Mouse (Mus musculus) MEL (cell line): ENCODE data around the gene Pgpep1. TPM values are rescaled to one million over a fixed set of nuclear protein-coding genes. Genes with fewer than 3 reads are reported as not detected.

Source experiments
- DNase-seq: peaks from one replicate; pipeline ENCODE4 v3.0.0; 2011; ENCODE audit warnings: low read depth, low spot score
- H3K27ac ChIP-seq: 2 replicates; pipeline ENCODE4 v1.5.1; 2012; ENCODE audit warnings: low read depth, mild to moderate bottlenecking, control low read depth, low read length, moderate library complexity; ENCODE audit not compliant: control insufficient read depth
- H3K27me3 ChIP-seq, 2 experiments: fragments of 150-350 bp in 1 of 2; sonication (generic) in 1 of 2; 2 replicates each; pipeline ENCODE4 v1.6.1; 2012; ENCODE audit warnings: low read length in 2 of 2, mild to moderate bottlenecking in 2 of 2, improper control_type of control experiment in 1 of 2, moderate library complexity in 1 of 2; ENCODE audit not compliant: insufficient read depth in 2 of 2, control insufficient read depth in 1 of 2
- H3K36me3 ChIP-seq, 2 experiments: 2 replicates each; pipeline ENCODE4 v1.6.1; 2012 to 2014; ENCODE audit warnings: low read length in 2 of 2, improper control_type of control experiment in 1 of 2, inconsistent platforms in 1 of 2, mild to moderate bottlenecking in 1 of 2; ENCODE audit not compliant: insufficient read depth in 2 of 2, control insufficient read depth in 1 of 2
- H3K4me1 ChIP-seq, 2 experiments: fragments of 150-350 bp in 1 of 2; sonication (generic) in 1 of 2; 2 replicates each; pipeline ENCODE4 v1.6.1; 2012; ENCODE audit warnings: low read length in 2 of 2, improper control_type of control experiment in 1 of 2, mild to moderate bottlenecking in 1 of 2; ENCODE audit not compliant: insufficient read depth in 2 of 2, control insufficient read depth in 1 of 2
- H3K4me3 ChIP-seq, 2 experiments: fragments of 150-350 bp in 1 of 2; sonication (generic) in 1 of 2; 2 replicates each; pipeline ENCODE4 v1.5.1; 2012; ENCODE audit warnings: low read depth in 2 of 2, low read length in 2 of 2, mild to moderate bottlenecking in 2 of 2, moderate library complexity in 2 of 2, control low read depth in 1 of 2, improper control_type of control experiment in 1 of 2; ENCODE audit not compliant: control insufficient read depth in 1 of 2, insufficient read depth in 1 of 2
- H3K79me2 ChIP-seq: 2 replicates; pipeline ENCODE4 v1.6.1; 2012; ENCODE audit warnings: mild to moderate bottlenecking, low read length, moderate library complexity; ENCODE audit not compliant: control insufficient read depth, poor library complexity, insufficient read depth
- H3K9ac ChIP-seq: 2 replicates; pipeline ENCODE4 v1.6.1; 2012; ENCODE audit warnings: low read depth, mild to moderate bottlenecking, control low read depth, low read length, moderate library complexity; ENCODE audit not compliant: control insufficient read depth, poor library complexity, severe bottlenecking
- H3K9me3 ChIP-seq: fragments of 150-350 bp; sonication (generic); replicated peaks from 2 replicates; pipeline ENCODE4 v1.6.1; 2012; ENCODE audit warnings: mild to moderate bottlenecking, low read length, improper control_type of control experiment, moderate library complexity; ENCODE audit not compliant: insufficient read depth
- CHD1 ChIP-seq: IDR thresholded peaks from 2 replicates; pipeline ENCODE4 v1.6.1; 2012; ENCODE audit warnings: low read depth, mild to moderate bottlenecking, inconsistent platforms, low read length, improper control_type of control experiment
- HCFC1 ChIP-seq: IDR thresholded peaks from 2 replicates; pipeline ENCODE4 v1.6.1; 2012; ENCODE audit warnings: low read depth, mild to moderate bottlenecking, inconsistent platforms, low read length, improper control_type of control experiment, moderate library complexity
- JUND ChIP-seq: IDR thresholded peaks from 2 replicates; pipeline ENCODE4 v1.6.1; 2011; ENCODE audit warnings: low read depth, mild to moderate bottlenecking, improper control_type of control experiment, low read length
- MAFK ChIP-seq: IDR thresholded peaks from 2 replicates; pipeline ENCODE4 v1.6.1; 2011; ENCODE audit warnings: low read depth, mild to moderate bottlenecking, low read length, improper control_type of control experiment, borderline replicate concordance
- MEF2A ChIP-seq: IDR thresholded peaks from 2 replicates; pipeline ENCODE4 v1.6.1; 2014; ENCODE audit warnings: low read depth, mild to moderate bottlenecking, inconsistent platforms, low read length, improper control_type of control experiment; ENCODE audit not compliant: poor library complexity, insufficient replicate concordance, severe bottlenecking; ENCODE audit errors: extremely low read depth
- MXI1 ChIP-seq: IDR thresholded peaks from 2 replicates; pipeline ENCODE4 v1.6.1; 2011; ENCODE audit warnings: mild to moderate bottlenecking, low read depth, low read length, improper control_type of control experiment
- MYB ChIP-seq: IDR thresholded peaks from 2 replicates; pipeline ENCODE4 v1.6.1; 2011; ENCODE audit warnings: mild to moderate bottlenecking, low read depth, low read length, improper control_type of control experiment
- MYC ChIP-seq: IDR thresholded peaks from 2 replicates; pipeline ENCODE4 v1.6.1; 2011; ENCODE audit warnings: low read depth, mild to moderate bottlenecking, low read length, improper control_type of control experiment, moderate library complexity
- NELFE ChIP-seq: IDR thresholded peaks from 2 replicates; pipeline ENCODE4 v1.6.1; 2011; ENCODE audit warnings: low read depth, low read length, improper control_type of control experiment
- POLR2A ChIP-seq, 2 experiments: IDR thresholded peaks; 2 replicates each; pipeline ENCODE4 v1.6.1; 2011 to 2012; ENCODE audit warnings: low read length in 2 of 2, mild to moderate bottlenecking in 2 of 2, control low read depth in 1 of 2, improper control_type of control experiment in 1 of 2, low read depth in 1 of 2, moderate library complexity in 1 of 2; ENCODE audit not compliant: control insufficient read depth in 1 of 2, insufficient read depth in 1 of 2, poor library complexity in 1 of 2
- POLR2AphosphoS5 ChIP-seq: IDR thresholded peaks from 2 replicates; pipeline ENCODE4 v1.6.1; 2012; ENCODE audit warnings: low read depth, borderline replicate concordance, mild to moderate bottlenecking, inconsistent platforms, low read length, moderate library complexity, mixed read lengths
- SIN3A ChIP-seq: IDR thresholded peaks from 2 replicates; pipeline ENCODE4 v1.6.1; 2012; ENCODE audit warnings: low read length, improper control_type of control experiment, inconsistent platforms
- SMC3 ChIP-seq: IDR thresholded peaks from 2 replicates; pipeline ENCODE4 v1.6.1; 2011; ENCODE audit warnings: low read depth, low read length, improper control_type of control experiment
- TAL1 ChIP-seq: IDR thresholded peaks from 2 replicates; pipeline ENCODE4 v1.6.1; 2012; ENCODE audit warnings: mild to moderate bottlenecking, inconsistent platforms, low read length, moderate library complexity, mixed read lengths
- TBP ChIP-seq: IDR thresholded peaks from 2 replicates; pipeline ENCODE4 v1.8.0; 2011; ENCODE audit warnings: low read depth, low read length, improper control_type of control experiment
- TCF12 ChIP-seq: IDR thresholded peaks from 2 replicates; pipeline ENCODE4 v1.6.1; 2014; ENCODE audit warnings: low read depth, mild to moderate bottlenecking, inconsistent platforms, low read length, improper control_type of control experiment, moderate library complexity
- USF1 ChIP-seq: IDR thresholded peaks from 2 replicates; pipeline ENCODE4 v1.6.1; 2014; ENCODE audit warnings: low read depth, mild to moderate bottlenecking, inconsistent platforms, low read length, improper control_type of control experiment, moderate library complexity
- USF2 ChIP-seq, 2 experiments: IDR thresholded peaks; 2 replicates each; pipeline ENCODE4 v1.6.1; 2011 to 2012; ENCODE audit warnings: improper control_type of control experiment in 2 of 2, low read length in 2 of 2, borderline replicate concordance in 1 of 2, inconsistent platforms in 1 of 2, low read depth in 1 of 2, mild to moderate bottlenecking in 1 of 2; ENCODE audit not compliant: insufficient read depth in 1 of 2
- ZC3H11A ChIP-seq: IDR thresholded peaks from 2 replicates; pipeline ENCODE4 v1.6.1; 2012; ENCODE audit warnings: low read depth, mild to moderate bottlenecking, inconsistent platforms, low read length, improper control_type of control experiment
- ZKSCAN1 ChIP-seq: IDR thresholded peaks from 2 replicates; pipeline ENCODE4 v1.6.1; 2012; ENCODE audit warnings: low read depth, mild to moderate bottlenecking, inconsistent platforms, low read length, improper control_type of control experiment, moderate library complexity
- polyA plus RNA-seq, 2 experiments: library from polyadenylated mRNA; stranded (reverse) in 1 of 2; unstranded in 1 of 2; fragments of >175 nt in 1 of 2; fragments of >200 nt in 1 of 2; gene quantifications; 2 replicates each; pipeline versions ENCODE4 v1.2.1 to v1.2.4; 2012; ENCODE audit warnings: low replicate concordance in 2 of 2, low read depth in 1 of 2; ENCODE audit not compliant: insufficient read length in 2 of 2, insufficient read depth in 1 of 2, missing spikeins in 1 of 2
- total RNA-seq: library from RNA; depleted of rRNA; stranded (reverse); fragments of 300-350 nt; gene quantifications from 2 replicates; pipeline ENCODE4 v1.2.3, GENCODE M21; 2012

The Pgpep1 gene
- total and polyA plus RNA-seq, 3 experiments: 12.6 to 19.5 TPM; not detected in 1

DNA sequence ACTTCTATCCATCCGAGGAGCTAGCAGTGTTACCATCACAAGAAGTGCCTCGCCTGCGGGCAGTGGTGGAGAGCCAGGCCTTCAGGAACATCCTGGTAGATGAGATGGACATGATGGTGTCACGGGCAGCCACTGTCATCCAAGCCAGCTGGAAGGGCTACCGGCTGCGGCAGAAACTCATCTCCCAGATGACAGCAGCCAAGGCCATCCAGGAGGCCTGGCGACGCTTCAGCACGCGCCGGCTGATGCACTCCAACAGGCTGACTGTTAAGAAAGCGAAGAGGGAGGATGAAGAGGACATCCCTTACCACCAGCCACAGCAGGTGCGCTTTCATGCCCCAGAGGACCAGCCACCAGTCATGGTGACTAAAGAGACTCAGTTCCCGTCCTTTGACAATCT, 48.1 kb upstream of the Pgpep1 start:
- no peak overlapping the region for H3K4me3 ChIP-seq
- H3K36me3 ChIP-seq: no peaks in the 10 kb centered on the region
- DNase-seq: no peak
- H3K27me3 ChIP-seq: no peaks in the 10 kb centered on the region
- no peaks in the 10 kb centered on the region for H3K4me1 ChIP-seq
- no peak for TF ChIP-seq MAFK
- no peak for TF ChIP-seq POLR2A (IDR thresholded peaks at IDR 0.05; ENCODE audit: control insufficient read depth in 1 of 2, insufficient read depth in 1 of 2, low read depth in 1 of 2, low read length in 2 of 2, poor library complexity in 1 of 2)
- TF ChIP-seq TCF12: no peak
- H3K9ac ChIP-seq: no peak overlapping the region
- no peak overlapping the region for H3K27ac ChIP-seq
- H3K79me2 ChIP-seq: no peaks in the 10 kb centered on the region
- no peaks in the 10 kb centered on the region for H3K9me3 ChIP-seq

DNA sequence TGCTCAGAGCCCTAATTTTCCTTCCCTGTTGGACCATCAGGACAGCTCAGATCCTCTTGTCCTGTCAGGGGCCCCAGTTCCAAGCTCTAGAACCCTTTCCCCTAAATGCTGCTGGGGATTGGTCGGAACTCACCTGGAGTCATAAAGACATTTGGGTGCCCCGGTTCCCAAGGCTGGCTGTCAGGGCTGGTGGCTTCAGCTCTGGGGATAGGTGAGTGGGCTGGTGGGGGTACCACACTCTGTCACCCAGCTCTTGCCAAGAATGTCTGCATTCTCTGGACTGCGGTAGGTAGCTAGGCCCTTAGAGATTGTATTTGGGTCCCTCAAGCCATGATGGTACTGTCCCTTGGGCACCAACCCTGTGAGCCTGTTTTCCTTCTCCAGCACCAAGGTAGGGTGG, 43.1 kb upstream of the Pgpep1 start, which contains the start of gene Iqcn:
Gene Iqcn, plus strand, starts transcription at position 171 of the 400 bp plus-strand sequence.
- no peak for TF ChIP-seq TAL1
- TF ChIP-seq JUND: no peak
- TF ChIP-seq USF1: no peak
- TF ChIP-seq SIN3A: no peak
- no peak for TF ChIP-seq USF2 (IDR thresholded peaks at IDR 0.05; ENCODE audit: borderline replicate concordance in 1 of 2, insufficient read depth in 1 of 2, low read depth in 1 of 2, low read length in 2 of 2)
- no peak for TF ChIP-seq SMC3
- TF ChIP-seq POLR2AphosphoS5: no peak
- no peak for TF ChIP-seq ZC3H11A
- no peak for TF ChIP-seq ZKSCAN1
- no peak for TF ChIP-seq HCFC1
- no peak for TF ChIP-seq TBP
- no peak for TF ChIP-seq MEF2A
- no peak for TF ChIP-seq MXI1
- TF ChIP-seq POLR2A (IDR thresholded peaks at IDR 0.05; ENCODE audit: control insufficient read depth in 1 of 2, insufficient read depth in 1 of 2, low read depth in 1 of 2, low read length in 2 of 2, poor library complexity in 1 of 2): no peak
- TF ChIP-seq MYC: no peak
- TF ChIP-seq NELFE: no peak
- TF ChIP-seq MYB: no peak
- no peak for TF ChIP-seq CHD1
- no peak for TF ChIP-seq MAFK
- no peak for DNase-seq
- no peaks in the 10 kb centered on the region for H3K27me3 ChIP-seq
- no peak within 1 kb of the TSS for H3K9ac ChIP-seq
- H3K27ac ChIP-seq: no peak within 1 kb of the TSS
- H3K9me3 ChIP-seq: no peaks in the 10 kb centered on the region
- no peak within 1 kb of the TSS for H3K4me3 ChIP-seq
- no peaks in the 10 kb centered on the region for H3K36me3 ChIP-seq
- H3K4me1 ChIP-seq: peaks cover 0 to 3% of the 10 kb centered on the region in 2 experiments; a peak in 2 of 4 replicates
- peaks cover 11% of the 10 kb centered on the region; the same call in 1 of the 2 replicates for H3K79me2 ChIP-seq
